Mouse (Mus musculus) megakaryocyte, embryonic 14.5 days (primary cell): ENCODE results near the gene Tm2d1. TPM values are rescaled to one million over a fixed set of nuclear protein-coding genes. Genes with fewer than 3 reads are reported as not detected.

ENCODE experiments used
- H3K27me3 ChIP-seq: replicated peaks from 2 replicates; pipeline ENCODE3; 2012; ENCODE audit warnings: inconsistent platforms
- H3K36me3 ChIP-seq: replicated peaks from 2 replicates; pipeline ENCODE3; 2012; ENCODE audit warnings: low read length, inconsistent platforms, mixed read lengths
- H3K4me1 ChIP-seq: 2 replicates; pipeline ENCODE4 v1.6.1; 2012; ENCODE audit warnings: inconsistent platforms
- H3K4me3 ChIP-seq: replicated peaks from 2 replicates; pipeline ENCODE3; 2012; ENCODE audit warnings: moderate library complexity, mild to moderate bottlenecking, inconsistent platforms
- H3K9me3 ChIP-seq: 2 replicates; pipeline ENCODE4 v1.6.1; 2012; ENCODE audit warnings: inconsistent platforms
- FLI1 ChIP-seq: IDR thresholded peaks from 2 replicates; pipeline ENCODE4 v1.6.1; 2012; ENCODE audit warnings: low read length, inconsistent platforms, mixed read lengths
- GATA1 ChIP-seq: IDR thresholded peaks from 3 replicates; pipeline ENCODE4 v1.6.1; 2012; ENCODE audit warnings: mixed read lengths, low read length, inconsistent platforms, borderline replicate concordance
- polyA plus RNA-seq: library from polyadenylated mRNA; stranded (reverse); fragments of >175 nt; gene quantifications from 2 replicates; pipeline ENCODE4 v1.2.3, GENCODE M21; 2012; ENCODE audit warnings: low replicate concordance; ENCODE audit not compliant: insufficient read depth

The Tm2d1 gene
- polyA plus RNA-seq, 1 experiment: 27.2 TPM

DNA sequence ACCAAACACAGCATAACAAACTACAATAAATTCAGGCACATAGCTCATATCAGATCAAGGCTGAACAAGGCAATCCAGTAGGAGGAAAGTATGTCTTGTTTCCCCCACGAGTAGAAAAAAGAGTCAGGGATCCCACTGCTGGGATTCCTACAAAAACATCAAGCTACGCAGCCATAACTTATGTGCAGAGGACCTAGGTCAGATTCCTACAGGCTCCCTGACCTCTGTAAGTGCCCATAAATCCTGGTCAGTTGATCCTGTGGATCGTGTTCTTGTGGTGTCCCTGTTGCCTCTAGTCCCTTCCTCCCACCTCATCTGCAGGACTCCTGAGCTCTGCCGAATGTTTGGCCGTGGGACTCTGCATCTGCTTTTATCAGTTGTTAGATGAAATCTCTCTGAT, 1.9 kb upstream of the Tm2d1 start:
- TF ChIP-seq FLI1: no peak
- TF ChIP-seq GATA1: no peak
- Histone ChIP-seq H3K36me3 (no peaks in the 10 kb centered on the region), H3K4me1 (0 out of 2 replicates have a peak, but pooled peaks cover 4% of the 10 kb centered on the region), H3K27me3 (peaks cover 4% of the 10 kb centered on the region), H3K4me3 (no peak overlapping the region), H3K9me3 (peaks cover 9% of the 10 kb centered on the region)

- Histone ChIP-seq H3K4me3 (no peak overlapping the region), H3K4me1 (0 out of 2 replicates have a peak, but pooled peaks cover 7% of the 10 kb centered on the region), H3K27me3 (no peaks in the 10 kb centered on the region), H3K36me3 (peaks cover 21% of the 10 kb centered on the region), H3K9me3 (no peaks in the 10 kb centered on the region)
- TF ChIP-seq FLI1 (no peak), GATA1 (no peak)
Observed at GRCm38 (mm10) chr4:98376943-98377342, 6.2 kb downstream of the Tm2d1 start.

- H3K4me3 ChIP-seq: no peak overlapping the region
- H3K9me3 ChIP-seq: no peaks in the 10 kb centered on the region
- H3K4me1 ChIP-seq: 0 out of 2 replicates have a peak, but pooled peaks cover 3% of the 10 kb centered on the region
- peaks cover 29% of the 10 kb centered on the region for H3K36me3 ChIP-seq
- H3K27me3 ChIP-seq: no peaks in the 10 kb centered on the region
- TF ChIP-seq GATA1 (no peak), FLI1 (no peak)
Observed at GRCm38 (mm10) chr4:98375401-98375800, 7.7 kb downstream of the Tm2d1 start.

- Histone ChIP-seq H3K4me1 (no peaks in the 10 kb centered on the region), H3K9me3 (no peaks in the 10 kb centered on the region), H3K36me3 (peaks cover 54% of the 10 kb centered on the region), H3K27me3 (no peaks in the 10 kb centered on the region), H3K4me3 (no peak overlapping the region)
- no peak for TF ChIP-seq GATA1
- TF ChIP-seq FLI1: no peak
Observed at GRCm38 (mm10) chr4:98358034-98358809, 24.9 kb downstream of the Tm2d1 start.

- TF ChIP-seq GATA1 (no peak), FLI1 (no peak)
- Histone ChIP-seq H3K9me3 (peaks cover 4% of the 10 kb centered on the region; the same call in 1 of the 2 replicates), H3K27me3 (no peaks in the 10 kb centered on the region), H3K36me3 (no peaks in the 10 kb centered on the region), H3K4me3 (no peak overlapping the region), H3K4me1 (no peaks in the 10 kb centered on the region)
Observed at GRCm38 (mm10) chr4:98348580-98348979, 34.5 kb downstream of the Tm2d1 start.

DNA sequence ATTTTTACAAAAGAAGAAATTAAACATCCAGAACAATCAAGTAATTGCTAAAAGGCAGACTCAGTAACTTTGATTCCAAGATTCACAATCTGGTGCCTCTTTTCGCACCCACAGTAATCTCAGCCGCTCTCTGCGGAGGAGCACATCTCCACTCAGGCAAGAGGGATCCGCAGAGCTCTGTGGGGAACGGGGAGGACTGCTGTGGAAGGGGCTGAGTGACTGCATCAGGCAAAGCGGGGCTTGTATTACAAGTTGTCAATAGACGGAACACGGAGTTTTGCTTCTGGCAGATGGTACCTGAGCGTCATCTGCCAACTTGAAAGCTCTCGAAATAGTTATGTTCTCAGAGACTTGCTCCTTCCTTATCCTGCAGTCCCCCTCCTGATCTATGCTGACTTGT, 37.3 kb downstream of the Tm2d1 start:
- no peak for TF ChIP-seq GATA1
- no peak for TF ChIP-seq FLI1
- no peak overlapping the region for H3K4me3 ChIP-seq

GRCm38 (mm10) chr4:98339992-98340564, 43.0 kb downstream of the Tm2d1 start:
- H3K9me3 ChIP-seq: peaks cover 8% of the 10 kb centered on the region; the same call in 1 of the 2 replicates
- no peak for TF ChIP-seq FLI1
- no peak for TF ChIP-seq GATA1

More for the DNA sequence above, 37.3 kb downstream of the Tm2d1 start:
- no peaks in the 10 kb centered on the region for H3K27me3 ChIP-seq
- H3K4me1 ChIP-seq: no peaks in the 10 kb centered on the region
- H3K9me3 ChIP-seq: peaks cover 6% of the 10 kb centered on the region; the same call in 1 of the 2 replicates
- H3K36me3 ChIP-seq: no peaks in the 10 kb centered on the region

GRCm38 (mm10) chr4:98338636-98339630, 44.2 kb downstream of the Tm2d1 start:
- H3K4me3 ChIP-seq: no peak overlapping the region
- no peaks in the 10 kb centered on the region for H3K36me3 ChIP-seq
- no peaks in the 10 kb centered on the region for H3K27me3 ChIP-seq
- no peaks in the 10 kb centered on the region for H3K4me1 ChIP-seq
- TF ChIP-seq FLI1: no peak
- no peak for TF ChIP-seq GATA1
- H3K9me3 ChIP-seq: peaks cover 6% of the 10 kb centered on the region; the same call in 1 of the 2 replicates

More at GRCm38 (mm10) chr4:98339992-98340564, 43.0 kb downstream of the Tm2d1 start:
- Histone ChIP-seq H3K4me1 (no peaks in the 10 kb centered on the region), H3K36me3 (no peaks in the 10 kb centered on the region), H3K4me3 (no peak overlapping the region), H3K27me3 (no peaks in the 10 kb centered on the region)

- Histone ChIP-seq H3K4me1 (no peaks in the 10 kb centered on the region), H3K36me3 (no peaks in the 10 kb centered on the region), H3K9me3 (peaks cover 9% of the 10 kb centered on the region; the same call in 1 of the 2 replicates), H3K4me3 (no peak overlapping the region), H3K27me3 (no peaks in the 10 kb centered on the region)
- TF ChIP-seq GATA1: no peak
- no peak for TF ChIP-seq FLI1
Observed at GRCm38 (mm10) chr4:98337197-98337596, 45.9 kb downstream of the Tm2d1 start.

DNA sequence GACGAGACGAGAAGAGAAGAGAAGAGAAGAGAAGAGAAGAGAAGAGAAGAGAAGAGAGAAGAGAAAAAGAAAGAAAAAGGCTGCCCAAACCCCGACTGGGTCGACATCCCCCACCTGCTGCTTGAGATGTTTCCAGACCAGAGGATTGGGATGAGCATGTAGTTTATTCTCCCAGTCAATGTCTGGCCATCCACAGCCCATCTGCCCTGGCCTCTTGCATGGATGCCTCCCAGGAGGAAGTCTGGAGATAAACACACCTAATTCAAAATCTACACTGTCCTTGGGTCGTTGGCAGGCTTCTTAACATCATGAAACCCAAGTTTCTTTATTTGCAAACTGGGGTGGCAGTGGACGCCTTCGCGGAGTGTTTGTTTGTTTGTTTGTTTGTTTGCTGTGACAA, 47.4 kb downstream of the Tm2d1 start:
- Histone ChIP-seq H3K4me1 (no peaks in the 10 kb centered on the region), H3K9me3 (peaks cover 13% of the 10 kb centered on the region; the same call in 1 of the 2 replicates), H3K27me3 (no peaks in the 10 kb centered on the region), H3K36me3 (no peaks in the 10 kb centered on the region), H3K4me3 (no peak overlapping the region)
- TF ChIP-seq FLI1: no peak
